Mouse (Mus musculus): Measurements from ENCODE around the gene Pkn2.

GRCm38 (mm10) chr3:142880790-142881588 lies 815 bp downstream of the Pkn2 start:
- TF ChIP-seq CTCF (IDR thresholded peaks at IDR 0.05; ENCODE audit: borderline replicate concordance, insufficient read depth, low read depth, low read length) (no peak), POLR2A (IDR thresholded peaks at IDR 0.05; ENCODE audit: borderline replicate concordance, insufficient read depth, low read length) (no peak)

Data from cerebellum, adult 2 months (tissue).